Mouse (Mus musculus): ENCODE measurements at regions not wholly inside any gene's neighbourhood (a gene's known extent, or its start where the extent isn't known, plus 50 kb on each side); places are given as distances from the start of the nearest gene placed in this dataset.

GRCm38 (mm10) chr5:55885658-55886312 is 1832.0 kb upstream of the Pcdh7 start:
- CTCF ChIA-PET, result no interaction called here

DNA sequence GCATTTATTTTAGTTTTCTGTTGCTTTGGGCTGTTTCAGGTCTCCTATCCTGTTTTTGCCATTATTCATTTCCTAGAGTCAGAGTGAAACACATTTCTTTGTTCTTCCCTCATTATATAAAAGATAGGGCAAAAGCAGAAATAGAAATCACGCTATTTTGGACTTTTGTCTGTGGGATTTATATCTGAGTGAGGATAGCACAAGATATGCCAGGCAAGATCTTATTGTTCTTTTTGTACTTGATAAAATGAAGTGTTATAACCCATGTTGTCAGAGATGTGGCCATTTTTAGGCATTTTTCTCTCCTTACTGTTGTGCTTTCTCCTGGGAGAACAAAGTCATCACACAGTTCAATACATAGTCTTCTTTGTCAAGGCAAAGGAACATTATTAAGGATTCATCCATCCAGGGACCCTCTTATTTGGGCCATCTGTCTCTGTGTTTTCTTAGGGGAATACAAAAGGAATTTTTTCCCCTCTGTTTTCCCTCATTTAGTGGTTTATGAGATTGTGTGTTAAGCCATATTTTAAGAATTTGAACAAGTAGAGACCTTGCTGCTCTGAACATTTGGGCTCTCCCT is 1825.9 kb upstream of the Pcdh7 start:
- CTCF ChIA-PET, result no interaction called here

GRCm38 (mm10) chr5:55941494-55941893 is 1776.3 kb upstream of the Pcdh7 start:
- CTCF ChIA-PET, result no interaction called here

DNA sequence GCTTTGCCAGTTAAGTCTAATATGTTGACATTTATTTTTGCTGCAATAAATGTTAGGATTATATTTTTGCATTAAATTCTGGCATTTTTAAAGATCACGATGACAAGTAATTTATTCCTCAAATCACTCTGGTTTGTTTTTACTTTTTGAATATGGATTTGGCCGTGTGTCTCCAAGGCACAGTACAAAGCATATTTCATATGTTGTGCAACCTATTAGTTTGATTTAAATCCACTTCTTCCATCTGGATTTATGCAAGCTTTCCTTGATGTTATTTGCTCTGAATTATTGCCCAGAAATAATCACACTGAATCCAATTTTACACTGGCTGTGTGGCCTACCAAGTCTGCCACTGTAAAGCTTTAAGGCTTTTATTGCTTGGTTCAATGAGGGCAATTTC is 1741.3 kb upstream of the Pcdh7 start:
- CTCF ChIA-PET, result no interaction called here

- CTCF ChIA-PET, result no interaction called here
These were observed 1709.9 kb upstream of the Pcdh7 start for GRCm38 (mm10) chr5:56007861-56008260.

GRCm38 (mm10) chr5:56020463-56020862 is 1697.3 kb upstream of the Pcdh7 start:
- CTCF ChIA-PET, result interaction anchor here (0.6 kb wide), 1 partner anchor 678 kb away, joined by 3 read pairs; no protein-coding TSS in a partner anchor
